In the genomic region with DNA sequence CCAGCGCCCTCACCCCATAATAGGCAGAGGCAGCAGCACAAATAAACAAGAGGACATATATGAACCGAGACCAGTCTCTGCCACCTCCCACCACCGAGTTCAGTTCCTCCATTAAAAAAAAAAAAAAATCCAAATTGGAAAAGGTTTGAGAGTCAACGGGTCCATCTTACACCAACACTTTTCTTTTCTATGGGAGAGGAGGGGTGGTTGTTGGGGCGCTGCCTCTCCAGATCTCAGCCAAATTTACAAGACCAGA, we compare ENCODE assay signal across 8 mouse cellular contexts. TPM values are rescaled to one million over a fixed set of nuclear protein-coding genes. Genes with fewer than 3 reads are reported as not detected.
A peak's percentile ranks its signal among the peaks of the same experiment; 100 is the strongest.
DNase-seq lines count a peak whose midpoint lies in the region; ATAC-seq and TF ChIP-seq lines count a peak whose summit lies in the region.

No protein-coding gene starts in this region.

- H3K9ac ChIP-seq in heart, adult 2 months (ENCODE audit: low read depth, low read length) = peak overlapping the region; percentile 94
- H3K9ac ChIP-seq in forebrain, embryonic 16.5 days (replicated peaks; ENCODE audit: low read depth, low read length) = peak overlapping the region; percentile 86
- H3K9ac ChIP-seq in liver, embryonic 14.5 days (replicated peaks) = peak overlapping the region; percentile 56

- no peaks in the 10 kb centered on the region for H3K9me3 ChIP-seq in E14TG2a.4 (ENCODE audit: low read length)
- H3K9me3 ChIP-seq in forebrain, embryonic 16.5 days (ENCODE audit: control insufficient read depth, low read length) = no peaks in the 10 kb centered on the region
- H3K9me3 ChIP-seq in liver, embryonic 14.5 days (ENCODE audit: control insufficient read depth, low read length) = no peaks in the 10 kb centered on the region

- peak overlapping the region; percentile 70 for H3K4me2 ChIP-seq in forebrain, embryonic 16.5 days (ENCODE audit: low read length)
- H3K4me2 ChIP-seq in liver, embryonic 14.5 days (ENCODE audit: low read depth) = peak overlapping the region; percentile 82

- H3K27me3 ChIP-seq in heart, adult 2 months (ENCODE audit: control insufficient read depth, insufficient read depth, low read length) = no peaks in the 10 kb centered on the region
- no peaks in the 10 kb centered on the region for H3K27me3 ChIP-seq in E14TG2a.4 (ENCODE audit: insufficient read depth, low read length)
- H3K27me3 ChIP-seq in forebrain, embryonic 16.5 days (replicated peaks; ENCODE audit: control insufficient read depth, insufficient read depth, low read length) = no peaks in the 10 kb centered on the region
- H3K27me3 ChIP-seq in liver, embryonic 14.5 days (ENCODE audit: control insufficient read depth, insufficient read depth, low read length) = no peaks in the 10 kb centered on the region

- intact Hi-C loops in heart, adult 2 months (cut with DNase I) = loop anchor here (1.0 to 5.0 kb wide), 2 partner anchors 84 to 141 kb away; a partner anchor contains a TSS
- intact Hi-C loops in heart, postnatal 14 days (cut with DNase I) = no loop called here

- TF ChIP-seq EP300 in heart, adult 2 months (IDR thresholded peaks at IDR 0.05; ENCODE audit: insufficient read depth, low read depth, low read length) = no peak
- no peak for TF ChIP-seq EP300 in liver, embryonic 14.5 days (IDR thresholded peaks at IDR 0.05; ENCODE audit: low read depth)

- no peaks in the 10 kb centered on the region for H3K36me3 ChIP-seq in heart, adult 2 months (ENCODE audit: control insufficient read depth, insufficient read depth, low read length)
- H3K36me3 ChIP-seq in E14TG2a.4 (ENCODE audit: insufficient read depth, low read length) = no peaks in the 10 kb centered on the region
- H3K36me3 ChIP-seq in forebrain, embryonic 16.5 days (ENCODE audit: control insufficient read depth, insufficient read depth) = no peaks in the 10 kb centered on the region
- H3K36me3 ChIP-seq in liver, embryonic 14.5 days (replicated peaks; ENCODE audit: control insufficient read depth, insufficient read depth, low read depth) = no peaks in the 10 kb centered on the region

- no peak for ATAC-seq in forebrain, embryonic 16.5 days
- no peak for ATAC-seq in liver, embryonic 14.5 days (ENCODE audit: insufficient read depth)

- peaks cover 13% of the 10 kb centered on the region for H3K4me1 ChIP-seq in heart, adult 2 months (ENCODE audit: control insufficient read depth, insufficient read depth, low read length)
- peaks cover 74% of the 10 kb centered on the region for H3K4me1 ChIP-seq in E14TG2a.4 (replicated peaks; ENCODE audit: low read depth, low read length)
- peaks cover 34% of the 10 kb centered on the region for H3K4me1 ChIP-seq in forebrain, embryonic 16.5 days (replicated peaks; ENCODE audit: control insufficient read depth, insufficient read depth, low read length)
- peaks cover 17 to 33% of the 10 kb centered on the region in 2 experiments for H3K4me1 ChIP-seq in liver, embryonic 14.5 days (replicated peaks; ENCODE audit: control insufficient read depth in 2 of 2, insufficient read depth in 2 of 2, low read length in 1 of 2)

- no peak; the same call in 1 of the 2 replicates for TF ChIP-seq POLR2A in heart, adult 2 months (IDR thresholded peaks at IDR 0.05; ENCODE audit: insufficient read depth, low read depth, low read length)

- peak overlapping the region; percentile 85 for H3K4me3 ChIP-seq in heart, adult 2 months
- peak overlapping the region; percentile 85 for H3K4me3 ChIP-seq in E14TG2a.4 (replicated peaks; ENCODE audit: low read length)
- H3K4me3 ChIP-seq in forebrain, embryonic 16.5 days (replicated peaks; ENCODE audit: low read length) = peak overlapping the region; percentile 51
- peak overlapping the region; percentile 52 to 59 for H3K4me3 ChIP-seq in liver, embryonic 14.5 days (ENCODE audit: insufficient read depth in 1 of 2, low read depth in 2 of 2, low read length in 2 of 2)

- peak overlapping the region; percentile 95 for H3K27ac ChIP-seq in heart, adult 2 months
- peak overlapping the region; percentile 98 for H3K27ac ChIP-seq in forebrain, embryonic 16.5 days (ENCODE audit: low read length)
- H3K27ac ChIP-seq in liver, embryonic 14.5 days = peak overlapping the region; percentile 73

- no peaks in the 10 kb centered on the region for H3K79me2 ChIP-seq in heart, adult 2 months (replicated peaks; ENCODE audit: control insufficient read depth, insufficient read depth, low read length)

- no peak for TF ChIP-seq CTCF in heart, adult 2 months (IDR thresholded peaks at IDR 0.05)
- no peak for TF ChIP-seq CTCF in E14TG2a.4 (conservative IDR thresholded peaks at IDR 0.05; ENCODE audit: low read length)
- TF ChIP-seq CTCF in liver, embryonic 14.5 days (IDR thresholded peaks at IDR 0.05; ENCODE audit: low read depth) = no peak

- no peak for DNase-seq in heart, adult 2 months
- DNase-seq in heart, postnatal 14 days = no peak
- DNase-seq in liver, embryonic 14.5 days (ENCODE audit: low read depth in 3 of 3, low spot score in 3 of 3) = no peak
- no peak for DNase-seq in frontal cortex, postnatal 14 days (ENCODE audit: low spot score in 2 of 2)
- DNase-seq in layer of hippocampus, adult 9-11 months = no peak
- no peak for DNase-seq in adrenal gland, postnatal 25 days

- under 1% methylated on average over 5 of the region's 5 CpGs for WGBS in heart, adult 2 months
- WGBS in forebrain, embryonic 16.5 days = 0% methylated on average over 5 of the region's 5 CpGs
- WGBS in liver, embryonic 14.5 days (ENCODE audit: insufficient replicate concordance) = 3% methylated on average over 5 of the region's 5 CpGs

RNA-seq across cellular contexts. Expression of a gene that starts 15.5 kb away (rescaled TPM):
- not detected for total RNA-seq in heart, adult 2 months (2021)
- polyA plus RNA-seq in heart, adult 2 months (2012; rRNA removed) = 0.12 and 0.18 TPM in 2 replicates
- not detected for total RNA-seq in heart, postnatal 14 days (2021)
- not detected in 2 replicates for polyA plus RNA-seq in forebrain, embryonic 16.5 days (2015; fragmentation: Nextera tagmentation; extraction: Ambion mirVana)
- not detected in 2 replicates for polyA plus RNA-seq in liver, embryonic 14.5 days (2012; rRNA removed)
- polyA plus RNA-seq in liver, embryonic 14.5 days (2014; fragmentation: Nextera tagmentation; extraction: Ambion mirVana) = not detected in 2 replicates
- total RNA-seq in adrenal gland, postnatal 25 days (2021) = not detected in 2 replicates

RNA-seq across cellular contexts. Expression of a gene that starts 15.6 kb away (rescaled TPM):
- not detected for total RNA-seq in heart, adult 2 months (2021)
- not detected in 2 replicates for polyA plus RNA-seq in heart, adult 2 months (2012; rRNA removed)
- not detected for total RNA-seq in heart, postnatal 14 days (2021)
- not detected in 2 replicates for polyA plus RNA-seq in forebrain, embryonic 16.5 days (2015; fragmentation: Nextera tagmentation; extraction: Ambion mirVana)
- not detected in 2 replicates for polyA plus RNA-seq in liver, embryonic 14.5 days (2012; rRNA removed)
- polyA plus RNA-seq in liver, embryonic 14.5 days (2014; fragmentation: Nextera tagmentation; extraction: Ambion mirVana) = not detected in 2 replicates
- not detected in 2 replicates for total RNA-seq in adrenal gland, postnatal 25 days (2021)
